Mouse (Mus musculus) cerebellum, adult 2 months (tissue): Measurements from ENCODE around the gene Pmm1.

Experiments used
- CTCF ChIP-seq: fragments of 200-500 bp; IDR thresholded peaks from 2 replicates; pipeline ENCODE4 v1.5.1; 2011; ENCODE audit warnings: low read depth, mild to moderate bottlenecking, control low read depth, low read length, moderate library complexity, borderline replicate concordance; ENCODE audit not compliant: insufficient read depth
- POLR2A ChIP-seq: fragments of 200-500 bp; IDR thresholded peaks from 2 replicates; pipeline ENCODE4 v1.6.1; 2011; ENCODE audit warnings: low read length, control low read depth, borderline replicate concordance; ENCODE audit not compliant: insufficient read depth

GRCm38 (mm10) chr15:81969173-81969572 is 8.4 kb upstream of the Pmm1 start:
- TF ChIP-seq POLR2A (no peak), CTCF (no peak)
